Mouse (Mus musculus) heart, postnatal 0 days (tissue): ENCODE results near the gene Epha2. TPM values are rescaled to one million over a fixed set of nuclear protein-coding genes. Genes with fewer than 3 reads are reported as not detected.

Source experiments
- ATAC-seq: fragments of 200-750 bp; cut with Nextera tagmentation; 2 replicates; pipeline ENCODE4 v1.8.0; 2017; ENCODE audit warnings: low read depth, moderate number of reproducible peaks, moderate library complexity; ENCODE audit not compliant: insufficient read depth
- DNase-seq: peaks from one replicate; pipeline ENCODE4 v3.0.0-alpha.2; 2016; ENCODE audit warnings: low spot score
- H3K27ac ChIP-seq: fragments of 300-500 bp; sonication (generic); 2 replicates; pipeline ENCODE4 v1.5.1; 2014; ENCODE audit warnings: low read depth, mild to moderate bottlenecking
- H3K27me3 ChIP-seq: fragments of 300-500 bp; sonication (generic); 2 replicates; pipeline ENCODE4 v1.6.1; 2014; ENCODE audit warnings: low read length, mixed read lengths; ENCODE audit not compliant: control insufficient read depth, insufficient read depth
- H3K36me3 ChIP-seq: fragments of 300-500 bp; sonication (generic); replicated peaks from 2 replicates; pipeline ENCODE4 v1.6.1; 2014; ENCODE audit warnings: low read length, mixed read lengths; ENCODE audit not compliant: control insufficient read depth, insufficient read depth
- H3K4me1 ChIP-seq: fragments of 300-500 bp; sonication (generic); 2 replicates; pipeline ENCODE4 v1.6.1; 2014; ENCODE audit warnings: antibody characterized with exemption; ENCODE audit not compliant: control insufficient read depth, insufficient read depth
- H3K4me2 ChIP-seq: fragments of 300-500 bp; sonication (generic); 2 replicates; pipeline ENCODE4 v1.6.1; 2014; ENCODE audit warnings: low read depth, mild to moderate bottlenecking, low read length, moderate library complexity
- H3K4me3 ChIP-seq: fragments of 300-500 bp; sonication (generic); 2 replicates; pipeline ENCODE4 v1.5.1; 2014; ENCODE audit warnings: low read depth, low read length
- H3K9ac ChIP-seq: fragments of 300-500 bp; sonication (generic); replicated peaks from 2 replicates; pipeline ENCODE4 v1.6.1; 2014; ENCODE audit warnings: low read depth, low read length, mixed read lengths
- H3K9me3 ChIP-seq: fragments of 300-500 bp; sonication (generic); replicated peaks from 2 replicates; pipeline ENCODE4 v1.6.1; 2016; ENCODE audit warnings: low read length; ENCODE audit not compliant: control insufficient read depth
- CTCF ChIP-seq: IDR thresholded peaks from 2 replicates; pipeline ENCODE4 v1.5.1; 2016; ENCODE audit warnings: antibody characterized with exemption, control low read depth, low read depth
- EP300 ChIP-seq: IDR thresholded peaks from 2 replicates; pipeline ENCODE4 v1.6.1; 2016; ENCODE audit warnings: antibody characterized with exemption, low read depth
- WGBS: fragments of 180-500 bp; shearing (Covaris S2); extraction: QIAGEN DNeasy Blood & Tissue Kit; methylation state at CpG from one replicate; pipeline ENCODE4 v1.1.7; 2014; 5-methylcytosine and 5-hydroxymethylcytosine counted together
- polyA plus RNA-seq: library from polyadenylated mRNA; unstranded; fragments of >200 nt; fragmentation: Nextera tagmentation; extraction: Ambion mirVana; gene quantifications from 2 replicates; pipeline ENCODE4 v1.2.1, GENCODE M21; 2015
- total RNA-seq: library from RNA; depleted of rRNA; stranded (reverse); fragments of >200 nt; gene quantifications from 2 replicates; pipeline ENCODE4 v1.2.3, GENCODE M21; 2014; ENCODE audit warnings: low replicate concordance

Gene Epha2
- total and polyA plus RNA-seq, 2 experiments from 2014 or later: 1.4 to 11.7 TPM

DNA sequence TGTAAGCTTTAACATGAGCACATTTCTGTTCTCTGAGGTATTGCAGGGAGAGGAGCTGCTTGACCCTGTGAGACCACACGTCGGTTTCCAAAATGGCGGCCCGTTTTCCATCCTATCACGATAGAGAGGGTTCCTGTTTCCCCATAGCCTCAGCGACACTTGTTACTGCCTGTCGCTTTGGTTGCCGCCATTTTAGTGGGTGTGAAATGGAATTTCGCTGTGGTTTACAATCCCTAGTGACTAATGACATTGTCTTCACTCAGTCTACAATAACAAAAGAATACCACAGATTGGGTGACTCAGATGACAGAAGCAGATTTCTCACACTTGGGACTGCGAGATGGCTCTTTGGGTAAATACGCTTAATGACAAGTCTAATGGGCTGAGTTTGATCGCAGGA, 44.2 kb downstream of the Epha2 start:
- Histone ChIP-seq H3K9ac (no peak overlapping the region), H3K9me3 (no peaks in the 10 kb centered on the region), H3K4me1 (no peaks in the 10 kb centered on the region; the same call in 1 of the 2 replicates), H3K4me3 (no peak overlapping the region), H3K27me3 (no peaks in the 10 kb centered on the region; the same call in 1 of the 2 replicates), H3K36me3 (no peaks in the 10 kb centered on the region), H3K4me2 (no peak overlapping the region), H3K27ac (no peak overlapping the region)
- DNase-seq: no peak
- no peak for ATAC-seq
- WGBS: 87% methylated on average over 12 of the region's 12 CpGs
- TF ChIP-seq EP300: no peak
- TF ChIP-seq CTCF: no peak

DNA sequence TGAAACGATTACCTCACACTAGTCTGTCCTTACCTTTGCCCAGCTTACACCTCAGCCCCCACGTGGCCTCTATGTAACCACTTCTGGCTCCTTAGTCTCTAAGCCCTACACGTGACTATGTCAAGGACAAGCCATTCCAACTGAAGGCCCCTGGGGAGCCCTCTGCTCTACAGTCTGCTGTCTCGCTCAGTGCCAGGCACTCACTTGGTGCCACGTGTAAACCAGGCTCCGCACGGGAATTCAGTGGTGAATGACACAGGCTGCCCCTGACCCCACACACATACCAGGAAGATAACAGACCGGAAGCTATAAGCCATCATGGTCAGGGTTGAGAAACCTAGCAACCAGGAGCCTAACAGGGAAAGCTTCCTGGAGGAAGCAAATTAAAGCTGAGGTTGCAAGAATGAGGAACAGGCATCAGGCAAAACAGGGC, 46.3 kb downstream of the Epha2 start:
- no peak overlapping the region for H3K4me2 ChIP-seq
- H3K36me3 ChIP-seq: no peaks in the 10 kb centered on the region
- no peaks in the 10 kb centered on the region; the same call in 1 of the 2 replicates for H3K27me3 ChIP-seq
- H3K4me3 ChIP-seq: no peak overlapping the region
- ATAC-seq (peak; percentile 83), DNase-seq (peak; percentile 17)
- TF ChIP-seq EP300: no peak
- no peak for TF ChIP-seq CTCF
- no peak overlapping the region for H3K9ac ChIP-seq
- no peaks in the 10 kb centered on the region; the same call in 1 of the 2 replicates for H3K4me1 ChIP-seq
- no peak overlapping the region for H3K27ac ChIP-seq
- H3K9me3 ChIP-seq: no peaks in the 10 kb centered on the region
- 17% methylated on average over 8 of the region's 8 CpGs for WGBS

DNA sequence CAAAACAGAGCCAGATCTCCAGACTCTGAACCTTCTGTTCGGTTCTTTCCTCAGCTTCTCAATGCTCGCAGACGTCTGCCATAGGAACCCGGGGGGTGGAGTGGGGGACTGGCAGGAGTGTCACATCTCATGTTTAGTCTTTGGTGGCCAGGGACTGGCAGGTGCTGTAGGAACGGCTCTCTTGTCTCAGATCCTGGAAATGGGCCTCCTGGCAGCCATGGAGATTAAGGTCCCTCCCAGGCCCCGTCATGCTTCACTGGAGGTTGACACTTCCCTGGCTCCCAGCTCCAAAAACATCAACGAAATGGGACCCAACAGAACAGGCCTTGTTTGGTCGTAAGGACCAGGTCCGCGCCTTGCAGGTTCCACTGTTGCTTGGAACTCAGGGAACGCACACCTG, 47.6 kb downstream of the Epha2 start:
- no peak for TF ChIP-seq EP300
- TF ChIP-seq CTCF: no peak
- no peak overlapping the region for H3K4me2 ChIP-seq
- H3K27me3 ChIP-seq: no peaks in the 10 kb centered on the region; the same call in 1 of the 2 replicates
- WGBS: 71% methylated on average over 11 of the region's 11 CpGs
- no peaks in the 10 kb centered on the region for H3K36me3 ChIP-seq
- no peaks in the 10 kb centered on the region for H3K9me3 ChIP-seq
- peaks cover 2% of the 10 kb centered on the region; the same call in 1 of the 2 replicates for H3K4me1 ChIP-seq
- H3K27ac ChIP-seq: no peak overlapping the region
- H3K4me3 ChIP-seq: no peak overlapping the region
- DNase-seq (no peak), ATAC-seq (no peak)
- no peak overlapping the region for H3K9ac ChIP-seq

DNA sequence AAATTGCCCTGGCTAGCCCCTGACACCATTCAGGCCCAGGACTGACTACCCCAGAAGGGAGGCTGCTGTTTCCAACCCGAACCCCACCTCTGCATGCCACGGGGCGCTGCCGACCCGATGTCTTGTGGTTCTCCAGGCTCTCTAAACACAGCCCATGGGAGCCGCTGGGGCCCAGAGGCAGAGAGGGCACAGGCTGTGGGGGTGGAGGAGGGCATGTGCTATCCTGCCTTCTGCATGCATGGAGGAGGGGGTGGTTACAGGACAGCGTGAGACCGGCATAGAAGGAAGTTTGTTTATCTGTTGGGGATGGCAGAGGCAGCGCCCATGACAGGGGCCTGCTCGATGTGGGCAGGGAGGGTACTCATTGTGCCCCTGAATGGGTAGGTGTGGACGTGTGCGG, 49.0 kb downstream of the Epha2 start:
- DNase-seq (no peak), ATAC-seq (no peak)
- Histone ChIP-seq H3K27ac (no peak overlapping the region), H3K4me1 (peaks cover 5% of the 10 kb centered on the region; the same call in 1 of the 2 replicates), H3K4me3 (no peak overlapping the region), H3K4me2 (no peak overlapping the region), H3K9ac (no peak overlapping the region), H3K9me3 (no peaks in the 10 kb centered on the region), H3K27me3 (no peaks in the 10 kb centered on the region; the same call in 1 of the 2 replicates), H3K36me3 (no peaks in the 10 kb centered on the region)
- 75% methylated on average over 12 of the region's 12 CpGs for WGBS
- TF ChIP-seq CTCF (no peak), EP300 (no peak)

DNA sequence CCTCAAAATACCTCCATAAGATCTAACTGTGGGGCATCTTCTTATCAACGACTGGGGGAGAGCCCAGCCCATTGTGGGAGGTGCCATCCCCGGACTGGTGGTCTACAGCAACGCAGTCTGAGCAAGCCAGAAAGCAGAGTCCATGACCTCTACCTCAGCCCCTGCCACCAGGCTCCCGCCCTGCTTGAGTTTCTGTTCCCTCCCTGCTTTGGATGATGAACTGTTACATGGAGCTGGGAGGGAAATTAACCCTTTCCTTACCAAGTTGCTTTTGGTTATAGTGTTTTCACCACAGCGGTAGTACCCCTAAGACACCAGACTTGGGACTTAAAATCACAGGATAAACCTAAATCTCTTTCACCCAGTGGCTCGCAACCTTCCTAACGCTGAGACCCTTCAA, 50.9 kb downstream of the Epha2 start:
- no peak for DNase-seq
- no peak overlapping the region for H3K4me3 ChIP-seq
- H3K9ac ChIP-seq: no peak overlapping the region
- 65% methylated on average over 7 of the region's 7 CpGs for WGBS
- peaks cover 5% of the 10 kb centered on the region; the same call in 1 of the 2 replicates for H3K4me1 ChIP-seq
- no peaks in the 10 kb centered on the region for H3K9me3 ChIP-seq
- no peak overlapping the region for H3K27ac ChIP-seq
- no peak overlapping the region for H3K4me2 ChIP-seq
- H3K27me3 ChIP-seq: no peaks in the 10 kb centered on the region; the same call in 1 of the 2 replicates
- no peak for TF ChIP-seq CTCF
- TF ChIP-seq EP300: no peak
- no peaks in the 10 kb centered on the region for H3K36me3 ChIP-seq
- no peak for ATAC-seq

DNA sequence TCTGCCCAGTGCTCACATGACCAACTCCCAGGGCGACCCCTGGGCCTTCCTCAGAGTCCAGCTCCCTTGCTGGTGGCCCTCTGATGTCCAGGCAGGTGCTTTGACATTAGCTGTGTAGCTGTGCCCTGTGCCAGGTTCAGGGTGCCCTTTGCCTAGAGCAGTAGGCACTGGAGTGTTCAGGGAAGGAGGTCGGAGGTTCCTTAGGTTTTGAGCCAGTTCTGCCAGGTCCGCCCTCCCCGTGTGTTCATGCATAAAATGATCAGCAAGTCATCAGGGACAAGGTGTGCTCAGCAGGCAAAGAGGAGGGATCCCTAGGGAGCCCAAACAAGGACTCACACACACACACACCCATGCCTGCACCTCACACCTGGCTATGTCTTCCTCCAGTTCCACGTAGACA, 51.9 kb downstream of the Epha2 start:
- TF ChIP-seq EP300: no peak
- TF ChIP-seq CTCF: no peak
- Histone ChIP-seq H3K9me3 (0 out of 2 replicates have a peak, but pooled peaks cover 5% of the 10 kb centered on the region), H3K4me1 (0 out of 2 replicates have a peak, but pooled peaks cover 5% of the 10 kb centered on the region), H3K27ac (no peak overlapping the region), H3K27me3 (no peaks in the 10 kb centered on the region; the same call in 1 of the 2 replicates), H3K9ac (no peak overlapping the region), H3K4me2 (no peak overlapping the region), H3K36me3 (no peaks in the 10 kb centered on the region), H3K4me3 (no peak overlapping the region)
- DNase-seq (no peak), ATAC-seq (no peak)
- WGBS: 87% methylated on average over 5 of the region's 5 CpGs
